Comparison of ENCODE assay signal across 8 mouse cellular contexts in genomic region chr5:125273666-125274109, GRCm38 (mm10).
A peak's percentile ranks its signal among the peaks of the same experiment; 100 is the strongest.
DNase-seq lines count a peak whose midpoint lies in the region; ATAC-seq and TF ChIP-seq lines count a peak whose summit lies in the region.

No protein-coding gene starts in this region.

- WGBS in embryonic facial prominence, embryonic 10.5 days: 35% methylated on average over 8 of the region's 8 CpGs
- 20% methylated on average over 8 of the region's 8 CpGs for WGBS in kidney, postnatal 0 days
- WGBS in liver, embryonic 11.5 days: 12% methylated on average over 8 of the region's 8 CpGs

- peaks cover 0 to 13% of the 10 kb centered on the region in 2 experiments for H3K36me3 ChIP-seq in CH12.LX (replicated peaks in 1 of 2; ENCODE audit: control insufficient read depth in 1 of 2, insufficient read depth in 1 of 2, low read length in 1 of 2)
- peaks cover 7% of the 10 kb centered on the region for H3K36me3 ChIP-seq in embryonic facial prominence, embryonic 10.5 days (replicated peaks)
- no peaks in the 10 kb centered on the region for H3K36me3 ChIP-seq in kidney, postnatal 0 days (ENCODE audit: insufficient read depth, low read length)
- H3K36me3 ChIP-seq in liver, embryonic 11.5 days (ENCODE audit: control insufficient read depth, insufficient read depth, low read length): peaks cover 10% of the 10 kb centered on the region; the same call in 1 of the 2 replicates

- dilution Hi-C loops in CH12.LX (cut with MboI; ENCODE audit: extremely low pct_ligation_motif_present, extremely low pct_unique_long_range_greater_than_20kb, low sequenced_read_pairs): no loop called here

- peaks cover 6% of the 10 kb centered on the region for H3K27me3 ChIP-seq in CH12.LX (replicated peaks)
- no peaks in the 10 kb centered on the region for H3K27me3 ChIP-seq in embryonic facial prominence, embryonic 10.5 days (replicated peaks; ENCODE audit: low read depth, poor library complexity, severe bottlenecking)
- H3K27me3 ChIP-seq in kidney, postnatal 0 days (ENCODE audit: insufficient read depth, low read length): no peaks in the 10 kb centered on the region
- no peaks in the 10 kb centered on the region for H3K27me3 ChIP-seq in liver, embryonic 11.5 days (replicated peaks; ENCODE audit: control insufficient read depth, insufficient read depth, low read length)

- in situ Hi-C loops in CH12.LX (cut with MboI; ENCODE audit: low pct_ligation_motif_present, low pct_unique_long_range_greater_than_20kb, low sequenced_read_pairs): loop anchor here (5.0 kb wide), 2 partner anchors 84 to 371 kb away; no protein-coding TSS in a partner anchor

- H3K4me2 ChIP-seq in CH12.LX (ENCODE audit: insufficient read depth, low read depth, poor library complexity, severe bottlenecking): peak overlapping the region; percentile 26; the same call in 1 of the 2 replicates
- no peak overlapping the region for H3K4me2 ChIP-seq in kidney, postnatal 0 days (ENCODE audit: low read length)
- peak overlapping the region; percentile 47; the same call in 1 of the 2 replicates for H3K4me2 ChIP-seq in liver, embryonic 11.5 days

- no peak for TF ChIP-seq EP300 in CH12.LX (IDR thresholded peaks at IDR 0.05; ENCODE audit: low read length)

- peaks cover 7% of the 10 kb centered on the region for H3K9me3 ChIP-seq in CH12.LX (replicated peaks; ENCODE audit: low read length)
- no peaks in the 10 kb centered on the region for H3K9me3 ChIP-seq in embryonic facial prominence, embryonic 10.5 days
- H3K9me3 ChIP-seq in kidney, postnatal 0 days (replicated peaks; ENCODE audit: low read length): no peaks in the 10 kb centered on the region
- H3K9me3 ChIP-seq in liver, embryonic 11.5 days (ENCODE audit: control insufficient read depth, low read length): no peaks in the 10 kb centered on the region; the same call in 1 of the 2 replicates

- H3K79me2 ChIP-seq in CH12.LX (replicated peaks; ENCODE audit: control insufficient read depth, extremely low read depth, insufficient read depth, poor library complexity, severe bottlenecking): no peaks in the 10 kb centered on the region

- TF ChIP-seq RAD21 in CH12.LX (IDR thresholded peaks at IDR 0.05; ENCODE audit: low read depth, low read length): peak; percentile 67

- no peak overlapping the region for H3K9ac ChIP-seq in CH12.LX (ENCODE audit: insufficient read depth, low read depth)
- no peak overlapping the region for H3K9ac ChIP-seq in kidney, postnatal 0 days (ENCODE audit: low read depth, low read length)
- no peak overlapping the region for H3K9ac ChIP-seq in liver, embryonic 11.5 days (ENCODE audit: low read depth, low read length)

- H3K4me1 ChIP-seq in CH12.LX (ENCODE audit: control insufficient read depth in 1 of 2, insufficient read depth in 2 of 2): peaks cover 0 to 52% of the 10 kb centered on the region in 2 experiments; a peak in 2 of 4 replicates
- peaks cover 21% of the 10 kb centered on the region for H3K4me1 ChIP-seq in embryonic facial prominence, embryonic 10.5 days
- no peaks in the 10 kb centered on the region for H3K4me1 ChIP-seq in kidney, postnatal 0 days (replicated peaks; ENCODE audit: insufficient read depth, low read length)
- peaks cover 8% of the 10 kb centered on the region; the same call in 1 of the 2 replicates for H3K4me1 ChIP-seq in liver, embryonic 11.5 days (replicated peaks; ENCODE audit: control insufficient read depth, insufficient read depth, low read length)

- TF ChIP-seq POLR2A in CH12.LX (IDR thresholded peaks at IDR 0.05; ENCODE audit: low read depth, low read length): no peak

- DNase-seq in CH12.LX (ENCODE audit: extremely low read depth): peak; percentile 81
- peak; percentile 86 to 95 for DNase-seq in adrenal gland, adult (ENCODE audit: inconsistent age in 2 of 2, low spot score in 1 of 2)
- DNase-seq in embryonic facial prominence, embryonic 10.5 days (ENCODE audit: low spot score): peak; percentile 64
- DNase-seq in heart, adult 18-20 months: peak; percentile 89 to 94
- peak; percentile 60 for DNase-seq in kidney, postnatal 0 days (ENCODE audit: low spot score)
- peak; percentile 62 for DNase-seq in liver, embryonic 11.5 days (ENCODE audit: low spot score)
- peak; percentile 15 to 57 for DNase-seq in natural killer cell, adult 2 months (ENCODE audit: low spot score in 2 of 2)
- peak; percentile 45 for DNase-seq in thymus, postnatal 25 days

- ATAC-seq in kidney, postnatal 0 days (replicated peaks; ENCODE audit: low FRiP score, low read depth): 0 out of 2 replicates have a peak, but pooled peaks have one; percentile 23
- ATAC-seq in liver, embryonic 11.5 days (replicated peaks; ENCODE audit: low FRiP score): peak; percentile 27; the same call in 1 of the 2 replicates

- H3K4me3 ChIP-seq in CH12.LX (replicated peaks in 1 of 3; ENCODE audit: low read depth in 2 of 3, low read length in 2 of 3, poor library complexity in 1 of 3): no peak overlapping the region
- H3K4me3 ChIP-seq in embryonic facial prominence, embryonic 10.5 days: no peak overlapping the region
- H3K4me3 ChIP-seq in kidney, postnatal 0 days (replicated peaks; ENCODE audit: low read depth, low read length): no peak overlapping the region
- H3K4me3 ChIP-seq in liver, embryonic 11.5 days (ENCODE audit: low read depth, low read length): no peak overlapping the region

- TF ChIP-seq CTCF in CH12.LX (conservative IDR thresholded peaks at IDR 0.05 in 1 of 2, IDR thresholded peaks at IDR 0.05 in 1 of 2; ENCODE audit: low read depth in 2 of 2, low read length in 2 of 2): peak in 1 of 2 experiments; percentile 77; a peak in 3 of 4 replicates
- peak; percentile 73 for TF ChIP-seq CTCF in kidney, postnatal 0 days (IDR thresholded peaks at IDR 0.05; ENCODE audit: low read depth)

- no peak overlapping the region for H3K27ac ChIP-seq in CH12.LX (ENCODE audit: insufficient read depth, low read depth)
- no peak overlapping the region; the same call in 1 of the 2 replicates for H3K27ac ChIP-seq in embryonic facial prominence, embryonic 10.5 days (replicated peaks)
- H3K27ac ChIP-seq in kidney, postnatal 0 days: no peak overlapping the region
- peak overlapping the region; percentile 8; the same call in 1 of the 2 replicates for H3K27ac ChIP-seq in liver, embryonic 11.5 days (ENCODE audit: low read depth, low read length)

TF ChIP-seq in CH12.LX, 34 proteins besides CTCF, POLR2A, EP300 and RAD21:
- TF ChIP-seq NRF1 (IDR thresholded peaks at IDR 0.05; ENCODE audit: low read depth, low read length) (no peak), TCF12 (IDR thresholded peaks at IDR 0.05; ENCODE audit: low read depth, low read length) (no peak), JUND (conservative IDR thresholded peaks at IDR 0.05; ENCODE audit: low read depth, low read length) (no peak), MAZ (IDR thresholded peaks at IDR 0.05; ENCODE audit: low read depth, low read length) (no peak), GABPA (IDR thresholded peaks at IDR 0.05; ENCODE audit: insufficient replicate concordance, low read depth, low read length) (no peak), MYC (IDR thresholded peaks at IDR 0.05; ENCODE audit: low read depth, low read length) (no peak), UBTF (IDR thresholded peaks at IDR 0.05; ENCODE audit: low read depth, low read length) (no peak), MEF2A (IDR thresholded peaks at IDR 0.05; ENCODE audit: borderline replicate concordance, low read depth, low read length) (peak; percentile 54), USF1 (IDR thresholded peaks at IDR 0.05; ENCODE audit: low read depth, low read length) (no peak), SMC3 (IDR thresholded peaks at IDR 0.05; ENCODE audit: low read depth, low read length) (peak; percentile 80), ZC3H11A (IDR thresholded peaks at IDR 0.05; ENCODE audit: low read depth, low read length) (peak; percentile 32; the same call in 1 of the 2 replicates), E2F4 (IDR thresholded peaks at IDR 0.05; ENCODE audit: insufficient replicate concordance, low read depth, low read length) (no peak), IRF4 (IDR thresholded peaks at IDR 0.05; ENCODE audit: low read depth, low read length) (no peak), USF2 (conservative IDR thresholded peaks at IDR 0.05; ENCODE audit: low read depth, low read length) (no peak), CHD1 (IDR thresholded peaks at IDR 0.05; ENCODE audit: low read depth, low read length) (no peak), BHLHE40 (IDR thresholded peaks at IDR 0.05; ENCODE audit: low read depth, low read length) (no peak), TBP (conservative IDR thresholded peaks at IDR 0.05; ENCODE audit: low read depth, low read length) (no peak), ZMIZ1 (IDR thresholded peaks at IDR 0.05; ENCODE audit: low read depth, low read length) (no peak), POLR2AphosphoS2 (IDR thresholded peaks at IDR 0.05; ENCODE audit: low read depth, low read length) (no peak), ELF1 (IDR thresholded peaks at IDR 0.05; ENCODE audit: low read depth, low read length) (0 out of 2 replicates have a peak, but pooled peaks have one; percentile 33), CHD2 (IDR thresholded peaks at IDR 0.05; ENCODE audit: low read length) (no peak), SIN3A (IDR thresholded peaks at IDR 0.05; ENCODE audit: low read length) (no peak)

Comparison
In these comparisons a context has a peak if more than half of its experiments do, and no peak if none do; other contexts are left out.
1. DNase-seq: peak in every context shown above with its lines; median percentile 92 in heart, adult 18-20 months; 90 in adrenal gland, adult; 81 in CH12.LX; 64 in embryonic facial prominence, embryonic 10.5 days; 62 in liver, embryonic 11.5 days; 60 in kidney, postnatal 0 days; 45 in thymus, postnatal 25 days; 36 in natural killer cell, adult 2 months.